In the genomic region with DNA sequence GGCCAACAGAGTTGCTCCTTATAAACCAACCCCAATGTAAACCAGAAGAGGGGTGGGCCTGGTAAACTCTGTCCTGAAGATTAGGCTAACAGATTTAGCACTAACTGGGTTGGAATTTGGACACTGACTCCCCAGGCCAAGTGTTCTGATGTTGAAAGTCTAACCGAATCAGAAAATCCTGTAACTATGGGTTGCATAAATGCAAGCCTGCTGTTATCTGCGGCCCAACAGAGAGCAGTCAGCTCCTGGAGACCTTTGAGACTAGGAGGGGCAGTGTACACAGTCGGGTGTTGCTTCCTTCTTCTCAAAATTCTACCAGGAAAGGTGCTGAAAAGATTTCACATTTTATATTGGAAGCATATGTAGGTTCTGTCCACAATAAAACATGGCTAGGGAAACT, we compare ENCODE assay signal across 18 mouse cellular contexts. TPM values are rescaled to one million over a fixed set of nuclear protein-coding genes. Genes with fewer than 3 reads are reported as not detected.
A peak's percentile ranks its signal among the peaks of the same experiment; 100 is the strongest.
DNase-seq lines count a peak whose midpoint lies in the region; ATAC-seq lines count a peak whose summit lies in the region.
"Had no signal": no experiment of that assay in that cellular context is flagged by ENCODE, and none has a peak within 500 bp of the region (broad histone marks: within the 10 kb centered on the region; RNA-seq: fewer than 3 reads in every experiment).

No protein-coding gene starts in this region.

- H3K9ac ChIP-seq in lung, embryonic 16.5 days (ENCODE audit: low read length), result no peak overlapping the region
- no peak overlapping the region for H3K9ac ChIP-seq in kidney, embryonic 15.5 days
- H3K9ac ChIP-seq in liver, embryonic 16.5 days (ENCODE audit: low read depth, low read length), result no peak overlapping the region
- H3K9ac ChIP-seq: embryonic facial prominence, embryonic 13.5 days; neural tube, embryonic 13.5 days had no signal

- peak overlapping the region; percentile 3; the same call in 1 of the 2 replicates for H3K27ac ChIP-seq in lung, embryonic 16.5 days (ENCODE audit: low read length)
- peak overlapping the region; percentile 78 for H3K27ac ChIP-seq in kidney, embryonic 15.5 days
- H3K27ac ChIP-seq in liver, embryonic 16.5 days (ENCODE audit: low read length), result peak overlapping the region; percentile 32
- H3K27ac ChIP-seq: embryonic facial prominence, embryonic 13.5 days; forebrain, embryonic 10.5 days; neural tube, embryonic 13.5 days had no signal

- no peak for DNase-seq in lung, postnatal 14 days
- no peak for DNase-seq in gastrocnemius, adult 18-20 months (ENCODE audit: low spot score)
- no peak for DNase-seq in urinary bladder, postnatal 10 days (ENCODE audit: low spot score)
- DNase-seq in adrenal gland, adult 18-20 months (ENCODE audit: low spot score in 2 of 2), result no peak
- DNase-seq: adrenal gland, postnatal 14 days; cerebellum, adult 8-10 months; lung, adult 2 months; right cerebral cortex, postnatal 4 days had no signal

- H3K4me1 ChIP-seq in lung, embryonic 16.5 days (replicated peaks; ENCODE audit: control insufficient read depth, insufficient read depth, low read length), result peaks cover 7% of the 10 kb centered on the region
- H3K4me1 ChIP-seq in kidney, embryonic 15.5 days, result peaks cover 24% of the 10 kb centered on the region
- H3K4me1 ChIP-seq in liver, embryonic 16.5 days (ENCODE audit: control insufficient read depth, low read depth, low read length), result peaks cover 6% of the 10 kb centered on the region; the same call in 1 of the 2 replicates
- H3K4me1 ChIP-seq: embryonic facial prominence, embryonic 13.5 days; neural tube, embryonic 13.5 days had no signal

- no peaks in the 10 kb centered on the region for H3K9me3 ChIP-seq in lung, embryonic 16.5 days (ENCODE audit: control insufficient read depth, low read length)
- no peaks in the 10 kb centered on the region for H3K9me3 ChIP-seq in kidney, embryonic 15.5 days (replicated peaks)
- no peaks in the 10 kb centered on the region for H3K9me3 ChIP-seq in liver, embryonic 16.5 days (replicated peaks; ENCODE audit: control insufficient read depth, low read length)
- H3K9me3 ChIP-seq: embryonic facial prominence, embryonic 13.5 days; forebrain, embryonic 10.5 days; neural tube, embryonic 13.5 days had no signal

- ATAC-seq in lung, embryonic 16.5 days (ENCODE audit: low read depth), result peak; percentile 24; the same call in 1 of the 2 replicates
- ATAC-seq in kidney, embryonic 15.5 days (replicated peaks; ENCODE audit: low FRiP score), result no peak
- ATAC-seq in liver, embryonic 16.5 days (ENCODE audit: low read depth), result peak; percentile 82

- no peak overlapping the region for H3K4me2 ChIP-seq in lung, embryonic 16.5 days (ENCODE audit: low read depth, low read length)
- H3K4me2 ChIP-seq in kidney, embryonic 15.5 days, result no peak overlapping the region
- no peak overlapping the region for H3K4me2 ChIP-seq in liver, embryonic 16.5 days (ENCODE audit: low read depth, low read length)
- H3K4me2 ChIP-seq: embryonic facial prominence, embryonic 13.5 days; neural tube, embryonic 13.5 days had no signal

- 57% methylated on average over 3 of the region's 3 CpGs for WGBS in lung, embryonic 16.5 days
- WGBS in kidney, embryonic 15.5 days, result 76% methylated on average over 3 of the region's 3 CpGs
- 41% methylated on average over 3 of the region's 3 CpGs for WGBS in liver, embryonic 16.5 days (ENCODE audit: insufficient replicate concordance)

- H3K27me3 ChIP-seq in lung, embryonic 16.5 days (ENCODE audit: control insufficient read depth, insufficient read depth, low read depth, low read length), result no peaks in the 10 kb centered on the region
- no peaks in the 10 kb centered on the region for H3K27me3 ChIP-seq in kidney, embryonic 15.5 days
- H3K27me3 ChIP-seq in liver, embryonic 16.5 days (ENCODE audit: control insufficient read depth, insufficient read depth, low read depth, low read length), result no peaks in the 10 kb centered on the region
- H3K27me3 ChIP-seq: embryonic facial prominence, embryonic 13.5 days; neural tube, embryonic 13.5 days had no signal

- no peak overlapping the region for H3K4me3 ChIP-seq in lung, embryonic 16.5 days (ENCODE audit: low read length)
- H3K4me3 ChIP-seq in kidney, embryonic 15.5 days (replicated peaks), result no peak overlapping the region
- no peak overlapping the region for H3K4me3 ChIP-seq in liver, embryonic 16.5 days (ENCODE audit: low read depth, low read length)
- H3K4me3 ChIP-seq: embryonic facial prominence, embryonic 13.5 days; forebrain, embryonic 10.5 days; neural tube, embryonic 13.5 days had no signal

- H3K36me3 ChIP-seq in lung, embryonic 16.5 days (ENCODE audit: control insufficient read depth, insufficient read depth, low read length), result no peaks in the 10 kb centered on the region
- no peaks in the 10 kb centered on the region for H3K36me3 ChIP-seq in kidney, embryonic 15.5 days
- H3K36me3 ChIP-seq in liver, embryonic 16.5 days (ENCODE audit: control insufficient read depth, insufficient read depth), result no peaks in the 10 kb centered on the region
- H3K36me3 ChIP-seq: embryonic facial prominence, embryonic 13.5 days; forebrain, embryonic 10.5 days; neural tube, embryonic 13.5 days had no signal

RNA-seq across cellular contexts. Expression of gene 9130230L23Rik, which starts 39.8 kb away (rescaled TPM):
- polyA plus RNA-seq in lung, embryonic 16.5 days (2015; fragmentation: Nextera tagmentation; extraction: Ambion mirVana), result 1.4 and 2.3 TPM in 2 replicates
- polyA plus RNA-seq in kidney, embryonic 15.5 days (2015; fragmentation: Nextera tagmentation; extraction: Ambion mirVana), result 0.42 and 0.65 TPM in 2 replicates
- 0.24 TPM in 1 of 2 replicates, not detected in the other for polyA plus RNA-seq in liver, embryonic 16.5 days (2015; fragmentation: Nextera tagmentation; extraction: Ambion mirVana)
- not detected for total RNA-seq in gastrocnemius, adult 18-20 months (2021)
- total RNA-seq in adrenal gland, adult 18-20 months (2021), result under 1 TPM in 1 of 2 experiments, not detected in 1; 0.60 TPM
- total RNA-seq: layer of hippocampus, postnatal 25 days; left cerebral cortex, postnatal 36 days; megakaryocyte-erythroid progenitor cell, adult 5-6 weeks; MEL had no signal
- polyA plus RNA-seq: embryonic facial prominence, embryonic 13.5 days; forebrain, embryonic 10.5 days had no signal

Comparison
In these comparisons a context has a peak if more than half of its experiments do, and no peak if none do; other contexts are left out.
1. H3K27ac ChIP-seq: peak in every context shown above with its lines; median percentile 78 in kidney, embryonic 15.5 days; 32 in liver, embryonic 16.5 days; 3 in lung, embryonic 16.5 days.